Mouse (Mus musculus) brain, adult 10 weeks (tissue): ENCODE data around the gene Rab29. TPM values are rescaled to one million over a fixed set of nuclear protein-coding genes. Genes with fewer than 3 reads are reported as not detected.

Source experiments
- polyA plus RNA-seq: library from polyadenylated mRNA; stranded (reverse); fragments of 350-450 nt; fragmentation: Illumina TruSeq; extraction: RNeasy Lipid Tissue Mini Kit (QIAGEN cat#74804); gene quantifications from one replicate; pipeline ENCODE4 v1.2.3, GENCODE M21; 2015; ENCODE audit warnings: low read depth, low replicate concordance

Rab29 gene
- 9.3 TPM for polyA plus RNA-seq

GRCm38 (mm10) chr1:131867093-131867945 is at the start of gene Rab29:
Gene Rab29, plus strand, starts transcription at chr1:131867224.

GRCm38 (mm10) chr1:131827207-131827786 is 39.7 kb upstream of the Rab29 start, which contains the start of gene Slc41a1:
Gene Slc41a1, plus strand, starts transcription at chr1:131827493.

GRCm38 (mm10) chr1:131910001-131910648 is 43.1 kb downstream of the Rab29 start, which contains the start of gene Nucks1:
Gene Nucks1, plus strand, starts transcription at chr1:131910534.

Other genes starting within 250 kb of the Rab29 start
- gene Ctse, start 228.9 kb upstream of the Rab29 start, polyA plus RNA-seq: not detected
- 3.3 TPM for gene Rab7b, start 178.5 kb upstream of the Rab29 start, polyA plus RNA-seq
- not detected for gene Slc26a9, start 123.2 kb upstream of the Rab29 start, polyA plus RNA-seq
- 1.4 TPM for gene Pm20d1, start 69.8 kb upstream of the Rab29 start, polyA plus RNA-seq
- 32.5 TPM for gene Slc41a1, start 39.7 kb upstream of the Rab29 start, polyA plus RNA-seq
- 54.7 TPM for gene Nucks1, start 43.3 kb downstream of the Rab29 start, polyA plus RNA-seq
- gene Slc45a3, start 95.7 kb downstream of the Rab29 start, polyA plus RNA-seq: 1.7 TPM
- gene Elk4, start 140.4 kb downstream of the Rab29 start, polyA plus RNA-seq: 12.0 TPM
- gene Mfsd4a, start 200.8 kb downstream of the Rab29 start, polyA plus RNA-seq: 40.7 TPM